Mouse (Mus musculus) myocyte (in vitro differentiated cells): ENCODE measurements around the gene Kpnb1. TPM values are rescaled to one million over a fixed set of nuclear protein-coding genes. Genes with fewer than 3 reads are reported as not detected.
"Not testable (repeated sequence)": the region's sequence is repeated elsewhere in the genome, so short reads cannot be mapped to it uniquely, and the experiment has no call there.

Source experiments
- H3K27me3 ChIP-seq: one replicate; pipeline ENCODE4 v1.6.1; 2011; ENCODE audit not compliant: control insufficient read depth, insufficient read depth, insufficient read length
- H3K36me3 ChIP-seq: one replicate; pipeline ENCODE4 v1.6.1; 2011; ENCODE audit not compliant: control insufficient read depth, insufficient read depth
- H3K4me2 ChIP-seq: one replicate; pipeline ENCODE4 v1.6.1; 2011; ENCODE audit warnings: low read depth, control low read depth
- H3K4me3 ChIP-seq: one replicate; pipeline ENCODE4 v1.5.1; 2011; ENCODE audit warnings: mild to moderate bottlenecking, control low read depth, moderate library complexity
- H3K79me2 ChIP-seq: one replicate; pipeline ENCODE4 v1.6.1; 2011; ENCODE audit not compliant: control insufficient read depth, insufficient read depth
- H3ac ChIP-seq: one replicate; pipeline ENCODE4 v1.6.1; 2011; ENCODE audit not compliant: control insufficient read depth, insufficient read length
- CEBPB ChIP-seq: IDR thresholded peaks from 2 replicates; pipeline ENCODE4 v1.6.1; 2011; ENCODE audit warnings: mild to moderate bottlenecking, moderate library complexity; ENCODE audit not compliant: poor library complexity, insufficient read depth, severe bottlenecking
- E2F4 ChIP-seq: IDR thresholded peaks from one replicate; pipeline ENCODE4 v1.6.1; 2011; ENCODE audit warnings: mild to moderate bottlenecking, control low read depth, moderate library complexity; ENCODE audit not compliant: insufficient read depth
- MAX ChIP-seq: IDR thresholded peaks from one replicate; pipeline ENCODE4 v1.6.1; 2011; ENCODE audit warnings: low read depth, mild to moderate bottlenecking, control low read depth
- MYOD1 ChIP-seq, 3 experiments: IDR thresholded peaks; one replicate each; pipeline ENCODE4 v1.6.1; 2011; ENCODE audit warnings: control low read depth in 2 of 3, low read depth in 2 of 3, mild to moderate bottlenecking in 2 of 3, moderate library complexity in 1 of 3; ENCODE audit not compliant: insufficient read length in 2 of 3, control insufficient read depth in 1 of 3
- MYOG ChIP-seq, 3 experiments: IDR thresholded peaks; one replicate each; pipeline ENCODE4 v1.6.1; 2011; ENCODE audit warnings: control low read depth in 2 of 3, low read depth in 2 of 3, mild to moderate bottlenecking in 2 of 3; ENCODE audit not compliant: insufficient read length in 2 of 3, control insufficient read depth in 1 of 3, insufficient read depth in 1 of 3
- POLR2A ChIP-seq: IDR thresholded peaks from one replicate; pipeline ENCODE4 v1.6.1; 2011; ENCODE audit warnings: low read depth, mild to moderate bottlenecking, control low read depth, moderate library complexity; ENCODE audit not compliant: insufficient read length
- POLR2AphosphoS2 ChIP-seq: IDR thresholded peaks from one replicate; pipeline ENCODE4 v1.6.1; 2011; ENCODE audit warnings: low read depth, control low read depth; ENCODE audit not compliant: insufficient read length
- REST ChIP-seq: IDR thresholded peaks from one replicate; pipeline ENCODE4 v1.6.1; 2011; ENCODE audit warnings: mild to moderate bottlenecking, control low read depth, moderate library complexity; ENCODE audit not compliant: insufficient read depth, insufficient read length
- SRF ChIP-seq: IDR thresholded peaks from one replicate; pipeline ENCODE4 v1.6.1; 2011; ENCODE audit warnings: low read depth; ENCODE audit not compliant: control insufficient read depth, insufficient read length
- TCF12 ChIP-seq: IDR thresholded peaks from one replicate; pipeline ENCODE4 v1.6.1; 2011; ENCODE audit warnings: mild to moderate bottlenecking, control low read depth; ENCODE audit not compliant: poor library complexity, insufficient read depth, severe bottlenecking
- TCF3 ChIP-seq: IDR thresholded peaks from one replicate; pipeline ENCODE4 v1.6.1; 2011; ENCODE audit warnings: low read depth, control low read depth; ENCODE audit not compliant: insufficient read length
- USF1 ChIP-seq: IDR thresholded peaks from one replicate; pipeline ENCODE4 v1.6.1; 2011; ENCODE audit warnings: low read depth, mild to moderate bottlenecking, control low read depth, moderate library complexity
- polyA plus RNA-seq: library from polyadenylated mRNA; unstranded; fragments of >200 nt; fragmentation: generic; extraction: Trizol; gene quantifications from one replicate; pipeline ENCODE4 v1.2.1, GENCODE M21; 2012; ENCODE audit warnings: missing spikeins

The Kpnb1 gene
- polyA plus RNA-seq, 1 experiment, result 103 TPM

DNA sequence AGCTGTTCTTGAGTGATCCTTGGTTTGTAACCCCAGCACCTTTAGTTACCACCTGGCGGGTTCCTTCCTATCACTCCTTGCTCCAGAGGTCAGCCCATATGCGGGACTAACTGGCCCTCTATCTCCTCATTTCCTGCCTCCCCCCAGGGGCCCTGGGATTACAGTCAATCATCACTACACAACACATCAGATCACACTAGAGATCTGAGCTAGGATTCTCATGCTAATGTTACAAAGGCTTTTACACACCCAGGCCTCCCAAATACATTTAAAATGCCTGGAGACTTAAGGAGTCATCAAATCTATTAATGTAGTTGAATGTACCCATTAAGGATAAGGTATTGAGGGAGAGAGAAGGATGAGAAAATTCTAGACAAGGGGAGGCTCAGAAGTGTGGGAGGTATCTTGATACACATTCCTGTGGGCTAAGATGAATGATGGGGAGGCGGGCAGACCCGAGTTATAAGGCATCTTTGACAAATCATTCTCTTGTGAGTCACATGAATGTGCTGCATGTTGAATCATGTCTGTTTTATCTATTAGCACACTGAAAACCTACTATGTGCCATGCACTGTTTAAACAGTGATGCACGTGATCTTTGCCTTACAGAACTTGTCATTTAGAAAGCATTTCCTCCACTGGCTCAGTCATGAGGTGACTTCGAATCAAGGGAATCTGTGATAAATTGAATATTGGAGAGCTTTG is 4.4 kb upstream of the Kpnb1 start:
- no peak overlapping the region for H3ac ChIP-seq
- no peaks in the 10 kb centered on the region for H3K36me3 ChIP-seq
- TF ChIP-seq SRF (no peak), USF1 (peak; percentile 37)
- H3K4me3 ChIP-seq, result no peak overlapping the region
- no peaks in the 10 kb centered on the region for H3K27me3 ChIP-seq
- H3K4me2 ChIP-seq, result peak overlapping the region; percentile 1
- H3K79me2 ChIP-seq, result peaks cover 11% of the 10 kb centered on the region

DNA sequence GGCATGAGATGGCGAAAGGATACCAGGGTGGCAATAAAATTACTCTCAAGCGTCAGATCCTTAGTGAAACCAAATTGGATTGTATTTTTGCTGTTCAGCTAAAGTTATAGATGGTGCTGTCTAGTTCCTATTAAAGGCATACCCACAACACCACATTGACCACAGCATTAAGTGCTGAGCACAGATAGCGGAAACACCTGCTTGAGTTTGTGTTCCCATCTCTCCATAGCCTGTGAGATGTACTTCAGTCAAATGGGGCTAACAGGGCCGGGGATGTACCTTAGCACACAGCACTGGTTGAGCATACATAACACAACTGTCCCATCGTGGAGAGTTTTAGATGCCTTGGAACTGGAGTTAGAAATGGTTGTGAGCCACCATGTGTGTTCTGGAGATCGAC is 3.3 kb upstream of the Kpnb1 start:
- peaks cover 20% of the 10 kb centered on the region for H3K79me2 ChIP-seq
- H3K4me2 ChIP-seq, result no peak overlapping the region
- TF ChIP-seq MYOD1 (IDR thresholded peaks at IDR 0.05; ENCODE audit: control insufficient read depth in 1 of 3, insufficient read length in 2 of 3, low read depth in 2 of 3) (peak in 1 of 3 experiments; percentile 36), POLR2AphosphoS2 (peak; percentile 37), SRF (no peak), CEBPB (no peak), TCF3 (no peak)
- H3K27me3 ChIP-seq, result no peaks in the 10 kb centered on the region
- no peak overlapping the region for H3K4me3 ChIP-seq
- H3ac ChIP-seq, result no peak overlapping the region
- no peaks in the 10 kb centered on the region for H3K36me3 ChIP-seq

DNA sequence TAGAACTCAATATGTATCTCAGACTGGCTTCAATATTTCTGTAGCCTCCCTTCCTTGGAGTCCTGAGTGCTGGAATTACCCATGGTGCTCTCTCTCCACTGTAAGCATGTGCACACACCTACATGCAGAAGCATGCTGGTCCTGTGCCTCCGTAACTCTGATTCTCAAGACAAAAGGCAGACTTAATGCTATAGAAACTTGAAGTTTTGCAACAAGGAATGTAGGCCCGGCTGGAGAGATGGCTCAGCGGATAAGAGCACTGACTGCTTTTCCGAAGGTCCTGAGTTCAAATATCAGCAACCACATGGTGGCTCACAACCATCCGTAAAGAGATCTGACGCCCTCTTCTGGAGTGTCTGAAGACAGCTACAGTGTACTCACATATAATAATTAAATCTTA is 2.0 kb upstream of the Kpnb1 start:
- Histone ChIP-seq H3K4me2 (peak overlapping the region; percentile 98), H3K79me2 (peaks cover 33% of the 10 kb centered on the region), H3K4me3 (peak overlapping the region; percentile 52)
- not testable (repeated sequence) for H3K36me3 ChIP-seq, H3ac ChIP-seq, H3K27me3 ChIP-seq

DNA sequence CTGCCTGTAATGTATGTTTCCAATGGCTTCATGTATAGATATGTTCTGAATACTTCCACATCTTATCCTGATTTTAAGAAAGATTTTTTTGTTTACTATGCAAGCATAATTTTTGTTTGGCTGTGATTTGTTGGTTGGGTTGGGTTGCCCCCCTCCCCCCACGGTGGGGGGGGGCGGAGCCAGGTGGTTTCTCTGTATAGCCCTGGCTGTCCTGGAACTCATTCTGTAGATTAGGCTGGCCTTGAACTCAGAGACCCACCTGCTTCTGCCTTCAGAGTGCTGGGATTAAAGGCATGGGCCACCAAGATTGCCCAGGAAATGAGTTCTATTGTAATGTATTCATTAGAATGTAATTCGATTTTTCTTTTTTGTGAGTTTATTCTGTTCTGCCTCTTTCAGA is 1.6 kb upstream of the Kpnb1 start:
- H3K4me2 ChIP-seq, result peak overlapping the region; percentile 98
- no peaks in the 10 kb centered on the region for H3K27me3 ChIP-seq
- H3ac ChIP-seq, result no peak overlapping the region
- peaks cover 37% of the 10 kb centered on the region for H3K79me2 ChIP-seq
- peak overlapping the region; percentile 52 for H3K4me3 ChIP-seq
- peaks cover 13% of the 10 kb centered on the region for H3K36me3 ChIP-seq
- TF ChIP-seq MYOG (IDR thresholded peaks at IDR 0.05; ENCODE audit: control insufficient read depth in 1 of 3, insufficient read depth in 1 of 3, insufficient read length in 2 of 3, low read depth in 2 of 3), result no peak
- TF ChIP-seq CEBPB, result no peak

DNA sequence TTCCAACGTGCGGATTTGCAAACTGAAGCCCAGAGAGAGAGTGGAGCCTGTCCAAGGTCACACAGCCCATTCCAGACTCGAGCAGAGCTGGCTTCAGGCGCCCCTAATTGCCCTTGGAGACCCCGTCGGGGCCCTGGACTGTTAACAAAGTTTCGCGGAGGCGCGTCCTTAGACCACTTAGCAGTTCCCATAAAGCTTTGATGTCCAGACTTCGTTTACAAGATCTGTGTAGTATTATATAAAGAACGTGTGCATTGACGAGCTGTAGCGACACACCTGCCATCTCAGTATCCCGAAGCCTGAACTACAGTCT is 918 bp upstream of the Kpnb1 start:
- H3K4me3 ChIP-seq, result peak overlapping the region; percentile 52
- peak overlapping the region; percentile 98 for H3K4me2 ChIP-seq
- peak overlapping the region; percentile 76 for H3ac ChIP-seq
- H3K79me2 ChIP-seq, result peaks cover 44% of the 10 kb centered on the region
- H3K36me3 ChIP-seq, result peaks cover 20% of the 10 kb centered on the region
- TF ChIP-seq CEBPB, result no peak
- TF ChIP-seq MYOD1 (IDR thresholded peaks at IDR 0.05; ENCODE audit: control insufficient read depth in 1 of 3, insufficient read length in 2 of 3, low read depth in 2 of 3), result no peak
- TF ChIP-seq USF1, result peak; percentile 74
- no peaks in the 10 kb centered on the region for H3K27me3 ChIP-seq

DNA sequence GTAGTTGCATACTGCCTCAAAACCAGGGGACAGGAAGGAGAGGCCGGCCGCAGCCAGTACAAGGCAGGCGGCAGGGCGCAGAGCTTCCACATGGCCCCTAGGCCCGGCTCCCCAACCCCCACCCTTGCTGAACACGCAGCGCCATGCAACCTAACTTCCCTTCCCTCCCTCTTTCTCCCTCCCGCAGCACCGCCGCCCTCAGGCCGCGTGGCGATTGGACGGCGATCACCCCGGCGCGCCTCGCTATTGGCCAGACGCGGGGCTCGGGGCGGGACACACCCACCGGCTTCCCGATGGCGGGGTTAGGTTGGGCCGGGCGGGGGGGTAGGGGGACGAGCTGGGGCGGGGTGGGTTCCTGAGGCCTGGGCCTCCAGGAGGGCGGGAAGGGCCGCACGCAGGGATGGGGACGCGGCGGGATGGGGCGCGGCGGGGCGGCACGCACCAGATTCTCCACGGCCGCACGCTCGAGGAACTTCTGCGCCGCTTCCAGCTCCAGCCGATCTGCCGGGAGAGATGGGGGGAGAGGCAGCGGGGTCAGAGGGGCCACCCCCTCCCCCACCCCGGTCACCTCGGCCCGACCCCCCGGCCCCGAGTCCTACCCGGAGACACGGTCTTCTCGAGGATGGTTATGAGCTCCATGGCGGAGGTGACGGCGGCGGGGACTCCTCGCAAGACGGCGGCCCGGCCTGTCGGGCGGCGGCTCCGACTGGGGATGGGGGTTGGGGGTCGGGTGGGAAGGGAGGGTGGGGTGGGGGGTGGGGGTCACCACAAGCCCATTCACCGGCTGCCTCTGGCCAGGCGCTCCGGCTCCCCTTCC is 526 bp downstream of the Kpnb1 start:
- no peak for TF ChIP-seq SRF
- TF ChIP-seq MYOD1 (IDR thresholded peaks at IDR 0.05; ENCODE audit: control insufficient read depth in 1 of 3, insufficient read length in 2 of 3, low read depth in 2 of 3), result no peak
- no peak for TF ChIP-seq CEBPB
- peak; percentile 28 for TF ChIP-seq E2F4
- no peak for TF ChIP-seq USF1
- no peak for TF ChIP-seq REST
- TF ChIP-seq TCF3, result no peak
- TF ChIP-seq POLR2A, result peak; percentile 73
- peak; percentile 67 for TF ChIP-seq POLR2AphosphoS2
- peak; percentile 29 for TF ChIP-seq MAX
- no peak for TF ChIP-seq TCF12
- TF ChIP-seq MYOG (IDR thresholded peaks at IDR 0.05; ENCODE audit: control insufficient read depth in 1 of 3, insufficient read depth in 1 of 3, insufficient read length in 2 of 3, low read depth in 2 of 3), result peak in 1 of 3 experiments; percentile 6
- Histone ChIP-seq H3K4me2 (peak overlapping the region; percentile 88), H3K79me2 (peaks cover 58% of the 10 kb centered on the region), H3K27me3 (no peaks in the 10 kb centered on the region), H3K4me3 (peak overlapping the region; percentile 52), H3ac (peak overlapping the region; percentile 76), H3K36me3 (peaks cover 34% of the 10 kb centered on the region)
